Mouse (Mus musculus) heart, postnatal 0 days (tissue): ENCODE measurements around the gene Ovol3. TPM values are rescaled to one million over a fixed set of nuclear protein-coding genes. Genes with fewer than 3 reads are reported as not detected.

Experiments
- ATAC-seq: fragments of 200-750 bp; cut with Nextera tagmentation; 2 replicates; pipeline ENCODE4 v1.8.0; 2017; ENCODE audit warnings: low read depth, moderate number of reproducible peaks, moderate library complexity; ENCODE audit not compliant: insufficient read depth
- DNase-seq: peaks from one replicate; pipeline ENCODE4 v3.0.0-alpha.2; 2016; ENCODE audit warnings: low spot score
- H3K27ac ChIP-seq: fragments of 300-500 bp; sonication (generic); 2 replicates; pipeline ENCODE4 v1.5.1; 2014; ENCODE audit warnings: low read depth, mild to moderate bottlenecking
- H3K27me3 ChIP-seq: fragments of 300-500 bp; sonication (generic); 2 replicates; pipeline ENCODE4 v1.6.1; 2014; ENCODE audit warnings: low read length, mixed read lengths; ENCODE audit not compliant: control insufficient read depth, insufficient read depth
- H3K36me3 ChIP-seq: fragments of 300-500 bp; sonication (generic); replicated peaks from 2 replicates; pipeline ENCODE4 v1.6.1; 2014; ENCODE audit warnings: low read length, mixed read lengths; ENCODE audit not compliant: control insufficient read depth, insufficient read depth
- H3K4me1 ChIP-seq: fragments of 300-500 bp; sonication (generic); 2 replicates; pipeline ENCODE4 v1.6.1; 2014; ENCODE audit warnings: antibody characterized with exemption; ENCODE audit not compliant: control insufficient read depth, insufficient read depth
- H3K4me2 ChIP-seq: fragments of 300-500 bp; sonication (generic); 2 replicates; pipeline ENCODE4 v1.6.1; 2014; ENCODE audit warnings: low read depth, mild to moderate bottlenecking, low read length, moderate library complexity
- H3K4me3 ChIP-seq: fragments of 300-500 bp; sonication (generic); 2 replicates; pipeline ENCODE4 v1.5.1; 2014; ENCODE audit warnings: low read depth, low read length
- H3K9ac ChIP-seq: fragments of 300-500 bp; sonication (generic); replicated peaks from 2 replicates; pipeline ENCODE4 v1.6.1; 2014; ENCODE audit warnings: low read depth, low read length, mixed read lengths
- H3K9me3 ChIP-seq: fragments of 300-500 bp; sonication (generic); replicated peaks from 2 replicates; pipeline ENCODE4 v1.6.1; 2016; ENCODE audit warnings: low read length; ENCODE audit not compliant: control insufficient read depth
- CTCF ChIP-seq: IDR thresholded peaks from 2 replicates; pipeline ENCODE4 v1.5.1; 2016; ENCODE audit warnings: antibody characterized with exemption, control low read depth, low read depth
- EP300 ChIP-seq: IDR thresholded peaks from 2 replicates; pipeline ENCODE4 v1.6.1; 2016; ENCODE audit warnings: antibody characterized with exemption, low read depth
- WGBS: fragments of 180-500 bp; shearing (Covaris S2); extraction: QIAGEN DNeasy Blood & Tissue Kit; methylation state at CpG from one replicate; pipeline ENCODE4 v1.1.7; 2014; 5-methylcytosine and 5-hydroxymethylcytosine counted together
- polyA plus RNA-seq: library from polyadenylated mRNA; unstranded; fragments of >200 nt; fragmentation: Nextera tagmentation; extraction: Ambion mirVana; gene quantifications from 2 replicates; pipeline ENCODE4 v1.2.1, GENCODE M21; 2015
- total RNA-seq: library from RNA; depleted of rRNA; stranded (reverse); fragments of >200 nt; gene quantifications from 2 replicates; pipeline ENCODE4 v1.2.3, GENCODE M21; 2014; ENCODE audit warnings: low replicate concordance

The Ovol3 gene
- total and polyA plus RNA-seq, 2 experiments from 2014 or later = not detected

GRCm38 (mm10) chr7:30234276-30234858, 1.2 kb downstream of the Ovol3 start:
- DNase-seq (no peak), ATAC-seq (no peak)
- Histone ChIP-seq H3K27me3 (no peaks in the 10 kb centered on the region), H3K4me2 (no peak overlapping the region), H3K9me3 (no peaks in the 10 kb centered on the region), H3K36me3 (peaks cover 14% of the 10 kb centered on the region), H3K4me1 (peaks cover 9% of the 10 kb centered on the region), H3K27ac (no peak overlapping the region), H3K4me3 (no peak overlapping the region), H3K9ac (no peak overlapping the region)
- TF ChIP-seq CTCF (no peak), EP300 (no peak)
- WGBS = 90% methylated on average over 15 of the region's 15 CpGs

DNA sequence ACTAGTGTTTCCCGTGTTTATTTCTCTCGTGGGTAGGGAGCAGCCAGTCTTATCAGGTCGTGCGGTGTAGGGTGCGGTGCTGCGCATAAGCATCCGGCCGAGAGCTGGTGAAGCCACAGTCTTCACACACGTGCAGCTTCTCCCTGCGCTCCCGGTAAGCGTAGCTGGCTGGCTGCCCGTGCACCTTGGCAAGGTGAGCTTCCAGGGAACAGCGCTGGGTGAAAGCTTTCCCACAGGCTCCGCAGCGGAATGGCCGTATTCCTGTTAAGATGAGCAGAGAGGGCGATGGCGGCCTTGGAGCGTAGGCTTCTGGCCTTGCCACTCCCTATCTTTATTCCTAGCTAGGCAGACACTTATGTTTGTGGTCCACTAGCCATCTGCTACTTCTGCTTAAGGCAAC, 2.1 kb downstream of the Ovol3 start:
- DNase-seq (no peak), ATAC-seq (no peak)
- Histone ChIP-seq H3K27me3 (no peaks in the 10 kb centered on the region), H3K4me1 (peaks cover 9% of the 10 kb centered on the region), H3K4me2 (no peak overlapping the region), H3K4me3 (no peak overlapping the region), H3K36me3 (peaks cover 14% of the 10 kb centered on the region), H3K9ac (no peak overlapping the region), H3K9me3 (no peaks in the 10 kb centered on the region), H3K27ac (no peak overlapping the region)
- 87% methylated on average over 20 of the region's 20 CpGs for WGBS
- TF ChIP-seq CTCF (no peak), EP300 (no peak)

GRCm38 (mm10) chr7:30232631-30233148, 2.8 kb downstream of the Ovol3 start:
- Histone ChIP-seq H3K4me3 (peak overlapping the region; percentile 64), H3K27ac (peak overlapping the region; percentile 82), H3K4me2 (peak overlapping the region; percentile 76), H3K9me3 (no peaks in the 10 kb centered on the region), H3K4me1 (peaks cover 9% of the 10 kb centered on the region), H3K27me3 (no peaks in the 10 kb centered on the region), H3K36me3 (peaks cover 14% of the 10 kb centered on the region), H3K9ac (peak overlapping the region; percentile 58)
- ATAC-seq (peak; percentile 14; the same call in 1 of the 2 replicates), DNase-seq (peak; percentile 67)
- TF ChIP-seq EP300 (no peak), CTCF (peak; percentile 55)
- 3% methylated on average over 24 of the region's 24 CpGs for WGBS

DNA sequence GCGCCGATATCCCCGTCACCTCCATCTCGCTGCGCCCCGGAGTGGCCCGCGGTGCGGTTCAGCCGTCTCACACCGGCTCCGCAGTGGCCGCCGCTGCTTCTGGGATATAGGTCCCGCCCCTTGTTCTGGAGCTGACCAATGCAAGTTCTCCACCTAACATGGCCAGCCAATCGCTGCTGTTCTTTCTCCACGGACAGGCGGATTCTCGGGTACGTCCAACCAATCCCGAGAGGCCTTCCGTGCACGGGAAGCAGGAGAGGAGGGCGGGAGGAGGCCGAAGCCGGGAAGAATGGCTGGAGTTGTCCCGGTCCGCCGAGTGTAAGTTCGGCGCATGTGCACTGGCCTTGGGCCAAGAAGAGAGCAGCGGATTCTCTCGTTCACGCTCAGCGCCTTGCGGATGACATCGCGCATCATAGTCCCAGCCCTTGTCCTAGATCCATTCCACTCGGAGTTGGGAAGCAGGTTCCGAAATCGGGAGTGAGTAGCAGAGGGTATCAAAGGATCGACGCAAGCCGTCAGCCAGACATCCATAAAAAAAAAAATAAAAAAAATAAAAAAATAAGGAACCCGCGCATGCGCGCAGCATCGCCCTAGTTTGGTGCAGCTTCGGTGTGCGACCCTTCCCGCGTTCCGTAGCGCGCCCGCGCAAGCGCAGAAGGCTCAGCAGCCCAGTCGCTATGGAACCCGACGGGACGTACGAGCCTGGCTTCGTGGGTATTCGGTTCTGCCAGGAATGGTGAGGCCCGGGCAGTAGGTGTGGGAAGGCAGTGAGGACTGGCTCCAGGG, 3.7 kb downstream of the Ovol3 start, which contains the start of the genes Polr2i and Tbcb:
Gene Polr2i (plus strand): TSS at position 280 of the 786 bp plus-strand sequence.
Gene Tbcb (minus strand): TSS at position 604 of the 786 bp plus-strand sequence.
- peak within 1 kb of the TSS; percentile 82 for H3K27ac ChIP-seq
- peak; percentile 99 for DNase-seq
- TF ChIP-seq CTCF (no peak), EP300 (peak; percentile 90)
- peaks cover 17% of the 10 kb centered on the region for H3K36me3 ChIP-seq
- H3K4me2 ChIP-seq = peak within 1 kb of the TSS; percentile 76
- H3K9ac ChIP-seq = peak within 1 kb of the TSS; percentile 58
- H3K4me3 ChIP-seq = peak within 1 kb of the TSS; percentile 64
- no peaks in the 10 kb centered on the region for H3K27me3 ChIP-seq
- H3K4me1 ChIP-seq = peaks cover 9% of the 10 kb centered on the region
- H3K9me3 ChIP-seq = no peaks in the 10 kb centered on the region
- ATAC-seq = peak; percentile 95
- WGBS = under 1% methylated on average over 67 of the region's 67 CpGs

- no peaks in the 10 kb centered on the region for H3K27me3 ChIP-seq
- peaks cover 9% of the 10 kb centered on the region for H3K4me1 ChIP-seq
- H3K9me3 ChIP-seq = no peaks in the 10 kb centered on the region
- ATAC-seq = no peak
- WGBS = under 1% methylated on average over 16 of the region's 16 CpGs
- H3K4me3 ChIP-seq = peak overlapping the region; percentile 64
- peak overlapping the region; percentile 72 for H3K4me2 ChIP-seq
- H3K9ac ChIP-seq = peak overlapping the region; percentile 36
- no peak overlapping the region for H3K27ac ChIP-seq
- DNase-seq = no peak
- peaks cover 22% of the 10 kb centered on the region for H3K36me3 ChIP-seq
- TF ChIP-seq EP300 = no peak
- no peak for TF ChIP-seq CTCF
Observed at GRCm38 (mm10) chr7:30231328-30231668, 4.2 kb downstream of the Ovol3 start.
